Mouse (Mus musculus): ENCODE results near the gene Plch2. TPM values are rescaled to one million over a fixed set of nuclear protein-coding genes. Genes with fewer than 3 reads are reported as not detected.

Gene Plch2
- total and polyA plus RNA-seq, 3 experiments = 0.85 to 1.1 TPM; not detected in 1

DNA sequence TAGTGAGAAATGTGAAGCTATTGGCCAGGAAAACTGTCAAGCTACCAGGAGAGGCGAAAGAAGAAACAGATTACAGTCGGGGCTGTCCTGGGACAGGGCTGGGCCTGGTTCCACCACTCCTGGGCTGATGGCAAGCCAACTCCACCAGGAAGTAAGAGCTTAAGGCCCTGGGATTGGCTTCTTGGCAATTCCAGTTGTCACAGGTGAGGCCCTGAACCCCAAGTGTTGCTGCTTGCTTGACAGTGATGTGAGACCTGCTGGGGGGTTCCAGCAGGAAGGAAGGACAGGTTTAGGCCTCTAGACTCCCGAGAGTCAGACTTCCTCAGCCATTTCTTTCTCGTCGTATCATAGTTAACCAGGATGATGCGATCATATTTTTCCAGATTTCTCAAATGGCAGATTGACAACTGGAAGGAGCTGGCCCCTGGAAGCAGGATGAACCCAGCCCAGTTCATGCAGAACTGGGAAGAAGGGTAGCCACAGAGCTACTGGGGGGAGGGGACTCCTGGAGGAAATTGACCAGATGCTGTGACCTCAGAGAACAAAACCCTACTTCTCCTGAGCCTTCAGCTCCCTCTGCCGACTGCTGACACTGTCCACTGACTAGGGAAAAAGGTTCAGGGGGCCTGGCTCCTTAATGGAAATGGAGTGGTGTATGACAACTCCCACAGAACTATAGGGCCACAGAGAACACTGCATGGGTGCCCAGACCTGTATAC lies 37.0 kb upstream of the Plch2 start:
- Histone ChIP-seq H3K4me3 (ENCODE audit: control insufficient read depth in 1 of 2, insufficient read depth in 1 of 2, low read depth in 2 of 2, low read length in 2 of 2) (no peak overlapping the region), H3K36me3 (ENCODE audit: control insufficient read depth in 1 of 2, insufficient read depth in 2 of 2, low read length in 2 of 2) (no peaks in the 10 kb centered on the region), H3K9ac (ENCODE audit: control insufficient read depth, low read depth, low read length, poor library complexity, severe bottlenecking) (no peak overlapping the region), H3K4me1 (ENCODE audit: control insufficient read depth in 1 of 2, insufficient read depth in 2 of 2, low read length in 2 of 2) (no peaks in the 10 kb centered on the region), H3K9me3 (replicated peaks; ENCODE audit: insufficient read depth, low read length) (no peaks in the 10 kb centered on the region), H3K79me2 (ENCODE audit: control insufficient read depth, insufficient read depth, low read length, poor library complexity) (no peaks in the 10 kb centered on the region), H3K27ac (ENCODE audit: control insufficient read depth, low read depth, low read length) (no peak overlapping the region), H3K27me3 (ENCODE audit: control insufficient read depth in 1 of 2, insufficient read depth in 2 of 2, low read length in 2 of 2) (no peaks in the 10 kb centered on the region)
- TF ChIP-seq TBP (IDR thresholded peaks at IDR 0.05; ENCODE audit: low read depth, low read length) = no peak
- no peak for TF ChIP-seq HCFC1 (IDR thresholded peaks at IDR 0.05; ENCODE audit: low read depth, low read length)
- no peak for TF ChIP-seq NRF1 (IDR thresholded peaks at IDR 0.05; ENCODE audit: insufficient read depth, low read depth, low read length, poor library complexity, severe bottlenecking)
- TF ChIP-seq CHD2 (IDR thresholded peaks at IDR 0.05; ENCODE audit: low read length) = no peak
- TF ChIP-seq MAX (IDR thresholded peaks at IDR 0.05; ENCODE audit: low read length) = no peak
- TF ChIP-seq POLR2A (IDR thresholded peaks at IDR 0.05; ENCODE audit: control insufficient read depth in 1 of 2, insufficient read depth in 1 of 2, low read depth in 1 of 2, low read length in 2 of 2, poor library complexity in 1 of 2) = no peak
- no peak for TF ChIP-seq USF2 (IDR thresholded peaks at IDR 0.05; ENCODE audit: borderline replicate concordance in 1 of 2, insufficient read depth in 1 of 2, low read depth in 1 of 2, low read length in 2 of 2)
- TF ChIP-seq MXI1 (IDR thresholded peaks at IDR 0.05; ENCODE audit: low read depth, low read length) = no peak
- TF ChIP-seq POLR2AphosphoS2 (IDR thresholded peaks at IDR 0.05; ENCODE audit: low read length) = no peak
- no peak for TF ChIP-seq BHLHE40 (IDR thresholded peaks at IDR 0.05; ENCODE audit: borderline replicate concordance, low read depth, low read length)
- TF ChIP-seq RAD21 (IDR thresholded peaks at IDR 0.05; ENCODE audit: low read depth, low read length) = no peak
- TF ChIP-seq MEF2A (IDR thresholded peaks at IDR 0.05; ENCODE audit: extremely low read depth, insufficient replicate concordance, low read depth, low read length, poor library complexity, severe bottlenecking) = no peak
- no peak for DNase-seq (ENCODE audit: low read depth, low spot score)

- Histone ChIP-seq H3K36me3 (ENCODE audit: control insufficient read depth in 1 of 2, insufficient read depth in 2 of 2, low read length in 2 of 2) (no peaks in the 10 kb centered on the region), H3K4me1 (ENCODE audit: control insufficient read depth in 1 of 2, insufficient read depth in 2 of 2, low read length in 2 of 2) (no peaks in the 10 kb centered on the region), H3K9ac (ENCODE audit: control insufficient read depth, low read depth, low read length, poor library complexity, severe bottlenecking) (no peak overlapping the region), H3K79me2 (ENCODE audit: control insufficient read depth, insufficient read depth, low read length, poor library complexity) (no peaks in the 10 kb centered on the region), H3K27ac (ENCODE audit: control insufficient read depth, low read depth, low read length) (no peak overlapping the region), H3K9me3 (replicated peaks; ENCODE audit: insufficient read depth, low read length) (no peaks in the 10 kb centered on the region), H3K4me3 (ENCODE audit: control insufficient read depth in 1 of 2, insufficient read depth in 1 of 2, low read depth in 2 of 2, low read length in 2 of 2) (no peak overlapping the region), H3K27me3 (ENCODE audit: control insufficient read depth in 1 of 2, insufficient read depth in 2 of 2, low read length in 2 of 2) (no peaks in the 10 kb centered on the region)
- no peak for TF ChIP-seq RAD21 (IDR thresholded peaks at IDR 0.05; ENCODE audit: low read depth, low read length)
- no peak for TF ChIP-seq MAX (IDR thresholded peaks at IDR 0.05; ENCODE audit: low read length)
- no peak for TF ChIP-seq USF2 (IDR thresholded peaks at IDR 0.05; ENCODE audit: borderline replicate concordance in 1 of 2, insufficient read depth in 1 of 2, low read depth in 1 of 2, low read length in 2 of 2)
- no peak for TF ChIP-seq MAZ (IDR thresholded peaks at IDR 0.05; ENCODE audit: low read depth, low read length)
- TF ChIP-seq TCF12 (IDR thresholded peaks at IDR 0.05; ENCODE audit: low read depth, low read length) = no peak
- TF ChIP-seq CHD1 (IDR thresholded peaks at IDR 0.05; ENCODE audit: low read depth, low read length) = no peak
- no peak for TF ChIP-seq ZKSCAN1 (IDR thresholded peaks at IDR 0.05; ENCODE audit: low read depth, low read length)
- no peak for TF ChIP-seq CTCF (IDR thresholded peaks at IDR 0.05 in 2 of 3, conservative IDR thresholded peaks at IDR 0.05 in 1 of 3; ENCODE audit: control insufficient read depth in 1 of 3, insufficient read depth in 1 of 3, low read depth in 2 of 3, low read length in 3 of 3, poor library complexity in 1 of 3, severe bottlenecking in 1 of 3)
- no peak for DNase-seq (ENCODE audit: low read depth, low spot score)
Measured at GRCm38 (mm10) chr4:155092718-155093430, 36.3 kb upstream of the Plch2 start.
